Comparison of ENCODE assay signal across 9 mouse cellular contexts in genomic region chr16:17761074-17761473, GRCm38 (mm10). TPM values are rescaled to one million over a fixed set of nuclear protein-coding genes. Genes with fewer than 3 reads are reported as not detected.
DNase-seq lines count a peak whose midpoint lies in the region; ATAC-seq lines count a peak whose summit lies in the region.
"Had no signal": no experiment of that assay in that cellular context is flagged by ENCODE, and none has a peak within 500 bp of the region (broad histone marks: within the 10 kb centered on the region; RNA-seq: fewer than 3 reads in every experiment).

No protein-coding gene starts in this region.

- H3K4me1 ChIP-seq in heart, embryonic 14.5 days (ENCODE audit: control insufficient read depth in 2 of 2, insufficient read depth in 2 of 2, low read length in 2 of 2), result peaks cover 2 to 20% of the 10 kb centered on the region in 2 experiments; a peak in 3 of 4 replicates

- H3K9ac ChIP-seq in heart, embryonic 14.5 days (ENCODE audit: low read length), result no peak overlapping the region

- peaks cover 24% of the 10 kb centered on the region for H3K36me3 ChIP-seq in heart, embryonic 14.5 days (ENCODE audit: control insufficient read depth, insufficient read depth, low read length)
- H3K36me3 ChIP-seq: G1E had no signal

- peak overlapping the region; percentile 96; the same call in 1 of the 2 replicates for H3K4me2 ChIP-seq in heart, embryonic 14.5 days (ENCODE audit: low read length)

- no peak overlapping the region; a peak in 1 of 4 replicates for H3K4me3 ChIP-seq in heart, embryonic 14.5 days (ENCODE audit: control insufficient read depth in 1 of 2, insufficient read depth in 1 of 2, low read depth in 1 of 2, low read length in 2 of 2)

- H3K27me3 ChIP-seq in heart, embryonic 14.5 days (ENCODE audit: control insufficient read depth, insufficient read depth, low read length), result no peaks in the 10 kb centered on the region

- no peak overlapping the region for H3K27ac ChIP-seq in heart, embryonic 14.5 days (replicated peaks in 1 of 2; ENCODE audit: control insufficient read depth in 1 of 2, insufficient read depth in 1 of 2, low read depth in 2 of 2, low read length in 2 of 2)

- ATAC-seq in heart, embryonic 14.5 days (ENCODE audit: insufficient number of reproducible peaks, insufficient read depth, low FRiP score, low read depth), result no peak
- peak; percentile 17 to 55; a peak in 3 of 4 replicates for ATAC-seq in hematopoietic stem cell, adult 5-6 weeks (replicated peaks in 1 of 2; ENCODE audit: insufficient read depth in 1 of 2, low FRiP score in 2 of 2, low TSS enrichment in 1 of 2, low read depth in 1 of 2, poor library complexity in 2 of 2, severe bottlenecking in 2 of 2)
- ATAC-seq in monocyte, adult 5-6 weeks (replicated peaks; ENCODE audit: insufficient number of reproducible peaks, low FRiP score, low TSS enrichment, poor library complexity, severe bottlenecking), result no peak

- no peaks in the 10 kb centered on the region for H3K9me3 ChIP-seq in heart, embryonic 14.5 days (ENCODE audit: control insufficient read depth, low read length)

- WGBS in heart, embryonic 14.5 days, result 55% methylated on average over 1 of the region's 1 CpGs

- DNase-seq in heart, adult 9 months (ENCODE audit: low spot score in 2 of 2), result no peak
- DNase-seq in adipocyte (ENCODE audit: low spot score), result peak; percentile 24
- DNase-seq in mesoderm, embryonic 11.5 days (ENCODE audit: low read depth, low spot score), result peak; percentile 57
- no peak for DNase-seq in frontal cortex, postnatal 25 days (ENCODE audit: low spot score in 2 of 2)
- DNase-seq in right cerebral cortex, postnatal 25 days, result no peak

RNA-seq across cellular contexts. Expression of gene Klhl22, which starts 1.7 kb away (rescaled TPM):
- polyA plus RNA-seq in heart, embryonic 14.5 days (2014; fragmentation: Nextera tagmentation; extraction: Ambion mirVana), result 42.0 and 43.6 TPM in 2 replicates
- 16.0 and 23.1 TPM in 2 replicates for total RNA-seq in hematopoietic stem cell, adult 5-6 weeks (2017)
- total RNA-seq in monocyte, adult 5-6 weeks (2017), result 5.0 to 8.2 TPM (median 6.7 TPM) in 3 replicates
- polyA plus RNA-seq: G1E had no signal

RNA-seq across cellular contexts. Expression of gene Med15, which starts 28.4 kb away (rescaled TPM):
- polyA plus RNA-seq in heart, embryonic 14.5 days (2014; fragmentation: Nextera tagmentation; extraction: Ambion mirVana), result 26.8 and 31.6 TPM in 2 replicates
- 27.4 and 31.3 TPM in 2 replicates for total RNA-seq in hematopoietic stem cell, adult 5-6 weeks (2017)
- total RNA-seq in monocyte, adult 5-6 weeks (2017), result 55.5 to 92.1 TPM (median 65.8 TPM) in 3 replicates

RNA-seq across cellular contexts. Expression of gene Scarf2, which starts 36.0 kb away (rescaled TPM):
- 7.9 and 11.1 TPM in 2 replicates for polyA plus RNA-seq in heart, embryonic 14.5 days (2014; fragmentation: Nextera tagmentation; extraction: Ambion mirVana)
- total RNA-seq in hematopoietic stem cell, adult 5-6 weeks (2017), result not detected in 2 replicates
- total RNA-seq in monocyte, adult 5-6 weeks (2017), result 0.19 to 0.21 TPM in 2 of 3 replicates, not detected in the other
- total RNA-seq: G1E had no signal
- polyA plus RNA-seq: G1E had no signal

Comparison
In these comparisons a context has a peak if more than half of its experiments do, and no peak if none do; other contexts are left out.
1. ATAC-seq: peak in hematopoietic stem cell, adult 5-6 weeks (2 of 2); none in heart, embryonic 14.5 days (single experiment) and monocyte, adult 5-6 weeks (single experiment).
2. DNase-seq: peak in adipocyte (single experiment) and mesoderm, embryonic 11.5 days (single experiment); none in heart, adult 9 months (0 of 2), frontal cortex, postnatal 25 days (0 of 2) and right cerebral cortex, postnatal 25 days (single experiment).